11 mouse cellular contexts compared by ENCODE assay signal in the genomic region with DNA sequence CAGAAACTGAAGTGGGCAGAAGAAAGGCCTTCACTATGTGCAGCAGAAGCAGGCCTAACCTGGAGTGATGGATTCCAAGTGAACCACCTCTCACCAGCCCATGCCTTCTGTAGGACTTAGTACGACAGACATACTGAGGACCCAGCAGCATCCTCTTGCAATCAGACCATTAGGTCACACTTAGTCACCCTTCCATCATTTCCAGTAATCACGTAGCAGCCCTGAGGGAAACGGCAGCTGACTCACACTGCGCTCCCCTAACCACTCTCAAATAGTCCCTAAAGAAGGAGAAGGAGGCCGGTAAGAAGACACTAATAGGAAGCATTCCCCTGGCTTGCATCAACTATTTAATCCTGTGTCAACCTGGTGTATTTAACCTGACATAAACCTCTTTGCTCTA.
DNase-seq lines count a peak whose midpoint lies in the region; ATAC-seq lines count a peak whose summit lies in the region.
"Had no signal": no experiment of that assay in that cellular context is flagged by ENCODE, and none has a peak within 500 bp of the region (broad histone marks: within the 10 kb centered on the region; RNA-seq: fewer than 3 reads in every experiment).

No protein-coding gene starts in this region.

- H3K9me3 ChIP-seq in hindbrain, embryonic 12.5 days (replicated peaks) = no peaks in the 10 kb centered on the region
- H3K9me3 ChIP-seq in hindbrain, embryonic 16.5 days (ENCODE audit: control insufficient read depth, low read length) = no peaks in the 10 kb centered on the region
- H3K9me3 ChIP-seq in limb, embryonic 10.5 days (replicated peaks) = no peaks in the 10 kb centered on the region
- no peaks in the 10 kb centered on the region for H3K9me3 ChIP-seq in forebrain, embryonic 14.5 days (replicated peaks; ENCODE audit: control insufficient read depth, low read length)
- H3K9me3 ChIP-seq: megakaryocyte, embryonic 14.5 days had no signal

- H3K36me3 ChIP-seq in hindbrain, embryonic 12.5 days = no peaks in the 10 kb centered on the region
- H3K36me3 ChIP-seq in hindbrain, embryonic 16.5 days (ENCODE audit: control insufficient read depth, insufficient read depth, low read length) = no peaks in the 10 kb centered on the region
- peaks cover 11% of the 10 kb centered on the region for H3K36me3 ChIP-seq in limb, embryonic 10.5 days
- no peaks in the 10 kb centered on the region for H3K36me3 ChIP-seq in forebrain, embryonic 14.5 days (ENCODE audit: control insufficient read depth, insufficient read depth, low read length)

- H3K27ac ChIP-seq in hindbrain, embryonic 12.5 days = peak overlapping the region; percentile 45; the same call in 1 of the 2 replicates
- no peak overlapping the region for H3K27ac ChIP-seq in hindbrain, embryonic 16.5 days (ENCODE audit: low read depth, low read length)
- H3K27ac ChIP-seq in limb, embryonic 10.5 days = peak overlapping the region; percentile 97
- H3K27ac ChIP-seq in forebrain, embryonic 14.5 days (ENCODE audit: low read depth, low read length) = no peak overlapping the region

- H3K4me3 ChIP-seq in hindbrain, embryonic 12.5 days = no peak overlapping the region
- H3K4me3 ChIP-seq in hindbrain, embryonic 16.5 days (ENCODE audit: low read length) = no peak overlapping the region
- no peak overlapping the region for H3K4me3 ChIP-seq in limb, embryonic 10.5 days
- H3K4me3 ChIP-seq in forebrain, embryonic 14.5 days (ENCODE audit: low read depth, low read length) = no peak overlapping the region
- H3K4me3 ChIP-seq: megakaryocyte, embryonic 14.5 days had no signal

- peaks cover 9% of the 10 kb centered on the region for H3K27me3 ChIP-seq in hindbrain, embryonic 12.5 days
- H3K27me3 ChIP-seq in hindbrain, embryonic 16.5 days (replicated peaks; ENCODE audit: control insufficient read depth, insufficient read depth, low read length) = no peaks in the 10 kb centered on the region
- H3K27me3 ChIP-seq in limb, embryonic 10.5 days (ENCODE audit: low read depth, poor library complexity, severe bottlenecking) = no peaks in the 10 kb centered on the region
- H3K27me3 ChIP-seq in forebrain, embryonic 14.5 days (replicated peaks; ENCODE audit: control insufficient read depth, insufficient read depth, low read length) = no peaks in the 10 kb centered on the region
- H3K27me3 ChIP-seq: megakaryocyte, embryonic 14.5 days had no signal

- no peak overlapping the region for H3K9ac ChIP-seq in hindbrain, embryonic 12.5 days
- H3K9ac ChIP-seq in hindbrain, embryonic 16.5 days (ENCODE audit: low read depth, low read length) = no peak overlapping the region
- no peak overlapping the region for H3K9ac ChIP-seq in forebrain, embryonic 14.5 days (ENCODE audit: low read length)

- peak; percentile 40 for DNase-seq in 416B (ENCODE audit: low read depth)
- peak; percentile 86 for DNase-seq in NIH3T3 (ENCODE audit: low read depth)
- DNase-seq in limb, embryonic 10.5 days (ENCODE audit: low spot score) = no peak
- no peak for DNase-seq in forebrain, embryonic 14.5 days (ENCODE audit: low spot score)
- no peak for DNase-seq in adrenal gland, postnatal 14 days
- DNase-seq: adrenal gland, adult 2 months; liver; retina, postnatal 1 day had no signal

- no peak for ATAC-seq in hindbrain, embryonic 12.5 days (ENCODE audit: low FRiP score)
- no peak for ATAC-seq in hindbrain, embryonic 16.5 days
- ATAC-seq in forebrain, embryonic 14.5 days = no peak

- no peaks in the 10 kb centered on the region for H3K4me1 ChIP-seq in hindbrain, embryonic 12.5 days
- no peaks in the 10 kb centered on the region for H3K4me1 ChIP-seq in hindbrain, embryonic 16.5 days (ENCODE audit: control insufficient read depth, insufficient read depth, low read depth, low read length)
- H3K4me1 ChIP-seq in limb, embryonic 10.5 days = peaks cover 30% of the 10 kb centered on the region
- H3K4me1 ChIP-seq in forebrain, embryonic 14.5 days (ENCODE audit: control insufficient read depth, insufficient read depth, low read length) = no peaks in the 10 kb centered on the region

- WGBS in hindbrain, embryonic 12.5 days = 71% methylated on average over 5 of the region's 5 CpGs
- 89% methylated on average over 5 of the region's 5 CpGs for WGBS in hindbrain, embryonic 16.5 days
- WGBS in limb, embryonic 10.5 days = 26% methylated on average over 5 of the region's 5 CpGs
- WGBS in forebrain, embryonic 14.5 days = 89% methylated on average over 5 of the region's 5 CpGs

- H3K4me2 ChIP-seq in hindbrain, embryonic 12.5 days (replicated peaks) = no peak overlapping the region
- H3K4me2 ChIP-seq in hindbrain, embryonic 16.5 days (ENCODE audit: low read length) = no peak overlapping the region
- no peak overlapping the region for H3K4me2 ChIP-seq in forebrain, embryonic 14.5 days (ENCODE audit: low read length)

Comparison
In these comparisons a context has a peak if more than half of its experiments do, and no peak if none do; other contexts are left out.
1. H3K27ac ChIP-seq: peak in hindbrain, embryonic 12.5 days (single experiment) and limb, embryonic 10.5 days (single experiment); none in hindbrain, embryonic 16.5 days (single experiment) and forebrain, embryonic 14.5 days (single experiment).
2. DNase-seq: peak in 416B (single experiment) and NIH3T3 (single experiment); none in limb, embryonic 10.5 days (single experiment), forebrain, embryonic 14.5 days (single experiment) and adrenal gland, postnatal 14 days (single experiment).